Mouse (Mus musculus) limb, embryonic 13.5 days (tissue): ENCODE data around the gene Gxylt2. TPM values are rescaled to one million over a fixed set of nuclear protein-coding genes. Genes with fewer than 3 reads are reported as not detected.
A peak's percentile ranks its signal among the peaks of the same experiment; 100 is the strongest.

ENCODE experiments used
- ATAC-seq: fragments of 200-750 bp; cut with Nextera tagmentation; 2 replicates; pipeline ENCODE4 v1.8.0; 2017; ENCODE audit warnings: low read depth, moderate number of reproducible peaks, moderate TSS enrichment; ENCODE audit not compliant: low FRiP score
- H3K27ac ChIP-seq: fragments of 300-500 bp; sonication (generic); 2 replicates; pipeline ENCODE4 v1.5.1; 2015; ENCODE audit warnings: inconsistent platforms, mild to moderate bottlenecking, moderate library complexity
- H3K27me3 ChIP-seq: fragments of 300-500 bp; sonication (generic); 2 replicates; pipeline ENCODE4 v1.6.1; 2015; ENCODE audit warnings: mild to moderate bottlenecking, inconsistent platforms
- H3K36me3 ChIP-seq: fragments of 300-500 bp; sonication (generic); 2 replicates; pipeline ENCODE4 v1.6.1; 2015; ENCODE audit warnings: inconsistent platforms, mild to moderate bottlenecking, moderate library complexity
- H3K4me1 ChIP-seq: fragments of 300-500 bp; sonication (generic); 2 replicates; pipeline ENCODE4 v1.6.1; 2015; ENCODE audit warnings: inconsistent platforms
- H3K4me2 ChIP-seq: fragments of 300-500 bp; sonication (generic); replicated peaks from 2 replicates; pipeline ENCODE4 v1.6.1; 2015; ENCODE audit warnings: inconsistent platforms, mild to moderate bottlenecking, moderate library complexity
- H3K4me3 ChIP-seq: fragments of 300-500 bp; sonication (generic); 2 replicates; pipeline ENCODE4 v1.5.1; 2015; ENCODE audit warnings: moderate library complexity, mild to moderate bottlenecking, inconsistent platforms
- H3K9ac ChIP-seq: fragments of 300-500 bp; sonication (generic); 2 replicates; pipeline ENCODE4 v1.6.1; 2015; ENCODE audit warnings: mild to moderate bottlenecking, inconsistent platforms
- H3K9me3 ChIP-seq: fragments of 300-500 bp; sonication (generic); 2 replicates; pipeline ENCODE4 v1.6.1; 2016; ENCODE audit warnings: inconsistent platforms
- WGBS: fragments of 180-500 bp; shearing (Covaris S2); methylation state at CpG from one replicate; pipeline ENCODE4 v1.1.7; 2015; 5-methylcytosine and 5-hydroxymethylcytosine counted together
- polyA plus RNA-seq: library from polyadenylated mRNA; unstranded; fragments of >200 nt; fragmentation: Nextera tagmentation; extraction: Ambion mirVana; gene quantifications from 2 replicates; pipeline ENCODE4 v1.2.1, GENCODE M21; 2015

Gene Gxylt2
- polyA plus RNA-seq, 1 experiment from 2014 or later, result 23.5 TPM

DNA sequence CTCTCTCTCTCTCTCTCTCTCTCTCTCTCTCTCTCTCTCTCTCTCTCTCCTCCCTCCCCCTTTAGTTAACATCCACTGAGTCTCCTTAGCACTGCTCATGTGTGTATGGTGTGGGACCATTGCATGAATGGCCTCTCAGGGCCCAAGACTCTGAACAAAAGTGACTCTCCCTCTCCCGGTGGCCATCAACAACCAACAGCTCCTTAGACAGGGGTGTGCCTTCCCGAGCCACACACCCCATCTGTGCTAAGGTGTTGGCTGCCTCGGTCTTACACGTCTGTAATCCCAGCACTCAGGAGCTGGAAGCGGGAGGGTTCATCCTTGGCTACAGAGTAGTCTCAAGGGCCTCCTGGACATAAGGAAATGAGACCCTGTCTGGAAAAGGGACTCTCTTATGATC lies 4.5 kb upstream of the Gxylt2 start:
- no peak for ATAC-seq
- no peak overlapping the region for H3K9ac ChIP-seq
- H3K4me2 ChIP-seq, result no peak overlapping the region
- H3K36me3 ChIP-seq, result no peaks in the 10 kb centered on the region
- 72% methylated on average over 5 of the region's 5 CpGs for WGBS
- H3K27me3 ChIP-seq, result no peaks in the 10 kb centered on the region; the same call in 1 of the 2 replicates
- no peak overlapping the region for H3K4me3 ChIP-seq
- H3K9me3 ChIP-seq, result no peaks in the 10 kb centered on the region
- peaks cover 7% of the 10 kb centered on the region for H3K4me1 ChIP-seq
- no peak overlapping the region for H3K27ac ChIP-seq

DNA sequence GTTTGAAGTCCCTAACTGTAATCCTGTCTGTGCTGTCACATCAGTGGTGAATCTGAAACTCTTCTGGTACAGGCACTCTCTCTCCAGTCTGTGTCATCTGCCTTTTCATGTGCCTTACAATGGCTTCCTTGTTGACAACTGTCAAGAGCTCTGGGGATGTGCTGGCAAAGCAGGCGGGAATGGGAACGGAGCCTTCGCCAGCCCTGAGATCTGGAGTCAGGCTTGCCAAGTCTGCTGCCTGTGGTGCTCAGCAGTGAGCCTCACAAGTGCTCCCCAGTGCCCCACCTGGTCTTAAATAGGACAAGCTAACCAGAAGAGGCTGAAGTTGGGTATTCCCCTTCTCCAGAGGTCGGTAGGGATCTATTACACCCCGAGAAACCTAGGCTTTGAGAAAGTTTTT lies 3.8 kb upstream of the Gxylt2 start:
- no peak for ATAC-seq
- WGBS, result 78% methylated on average over 5 of the region's 5 CpGs

DNA sequence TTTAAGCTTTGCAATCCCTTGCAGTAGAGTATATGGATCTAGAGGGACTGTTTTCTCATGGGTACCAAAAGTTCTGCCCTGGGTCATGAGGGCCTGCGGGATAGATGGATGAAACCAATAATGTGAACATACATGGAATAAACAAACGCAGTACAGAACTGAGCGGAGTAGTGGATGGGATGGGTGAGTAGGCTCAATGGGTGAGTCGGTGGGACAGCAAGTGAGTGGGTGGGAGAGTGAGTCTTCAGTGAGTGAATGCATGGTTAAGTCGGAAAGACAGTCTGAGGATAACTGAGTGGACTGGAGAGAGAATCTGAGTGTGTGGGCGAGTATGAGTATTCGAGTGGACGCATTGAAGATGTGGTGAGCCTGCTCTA lies 349 bp upstream of the Gxylt2 start:
- H3K4me3 ChIP-seq, result peak overlapping the region; percentile 89
- ATAC-seq, result no peak
- H3K9me3 ChIP-seq, result no peaks in the 10 kb centered on the region
- WGBS, result 30% methylated on average over 8 of the region's 8 CpGs
- H3K36me3 ChIP-seq, result no peaks in the 10 kb centered on the region
- H3K4me2 ChIP-seq, result peak overlapping the region; percentile 78
- peak overlapping the region; percentile 95 for H3K9ac ChIP-seq
- H3K27ac ChIP-seq, result no peak overlapping the region; the same call in 1 of the 2 replicates
- H3K4me1 ChIP-seq, result peaks cover 46% of the 10 kb centered on the region
- H3K27me3 ChIP-seq, result no peaks in the 10 kb centered on the region; the same call in 1 of the 2 replicates

More for the DNA sequence above, 3.8 kb upstream of the Gxylt2 start:
- Histone ChIP-seq H3K4me3 (no peak overlapping the region), H3K9ac (no peak overlapping the region), H3K36me3 (no peaks in the 10 kb centered on the region), H3K27me3 (no peaks in the 10 kb centered on the region; the same call in 1 of the 2 replicates), H3K4me2 (no peak overlapping the region), H3K9me3 (no peaks in the 10 kb centered on the region), H3K27ac (no peak overlapping the region), H3K4me1 (peaks cover 14% of the 10 kb centered on the region)

DNA sequence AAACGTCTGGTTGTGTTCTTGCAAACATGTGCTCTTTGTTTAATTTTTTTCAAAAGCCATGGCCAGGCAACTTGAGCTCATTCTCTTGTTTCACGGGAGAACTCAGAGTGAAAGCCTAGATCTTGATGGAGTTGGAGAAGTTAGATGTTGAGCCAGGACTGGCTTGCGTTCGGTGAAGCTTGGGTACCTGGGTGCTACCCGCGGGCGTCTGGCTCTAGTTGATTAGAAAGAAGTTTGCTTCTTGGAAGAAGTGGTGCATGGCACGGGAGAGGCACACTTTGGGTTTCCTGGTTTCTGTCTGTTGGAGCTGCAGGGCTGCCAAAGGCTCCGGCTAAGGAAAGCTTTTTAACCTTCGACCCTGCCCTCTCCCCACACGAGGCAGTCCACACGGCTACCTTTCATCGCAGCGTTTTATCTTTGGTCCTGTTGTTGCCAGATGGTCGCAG lies 855 bp downstream of the Gxylt2 start:
- Histone ChIP-seq H3K4me3 (peak overlapping the region; percentile 89), H3K9me3 (no peaks in the 10 kb centered on the region), H3K4me1 (peaks cover 52% of the 10 kb centered on the region), H3K36me3 (no peaks in the 10 kb centered on the region), H3K27me3 (no peaks in the 10 kb centered on the region; the same call in 1 of the 2 replicates), H3K9ac (peak overlapping the region; percentile 95), H3K4me2 (peak overlapping the region; percentile 78), H3K27ac (peak overlapping the region; percentile 94)
- ATAC-seq, result no peak
- whole genome bisulfite sequencing, result 1% methylated on average over 15 of the region's 15 CpGs

DNA sequence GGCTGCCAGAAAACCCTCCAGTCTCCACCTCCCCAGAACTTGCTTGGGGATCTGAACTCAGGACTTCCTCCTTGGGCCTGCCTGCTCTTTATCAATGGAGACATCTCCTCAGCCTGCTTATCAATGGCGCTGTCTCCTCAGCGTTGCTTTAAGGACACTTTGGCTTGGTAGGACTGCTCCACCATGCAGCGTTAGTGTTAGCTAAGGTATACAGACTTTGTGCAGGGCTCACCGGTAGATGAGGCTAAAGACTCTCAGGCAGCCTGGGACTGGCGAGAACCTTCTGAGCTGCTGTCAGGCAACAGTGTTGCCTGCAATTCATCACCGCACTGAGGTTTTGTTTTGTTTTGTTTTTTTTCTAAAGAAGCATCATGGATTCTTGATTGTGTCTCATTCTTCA lies 2.3 kb downstream of the Gxylt2 start:
- peak overlapping the region; percentile 78 for H3K4me2 ChIP-seq
- 78% methylated on average over 6 of the region's 6 CpGs for WGBS
- no peaks in the 10 kb centered on the region; the same call in 1 of the 2 replicates for H3K27me3 ChIP-seq
- H3K4me1 ChIP-seq, result peaks cover 52% of the 10 kb centered on the region
- H3K9me3 ChIP-seq, result no peaks in the 10 kb centered on the region
- H3K9ac ChIP-seq, result no peak overlapping the region
- H3K27ac ChIP-seq, result peak overlapping the region; percentile 89; the same call in 1 of the 2 replicates
- no peak for ATAC-seq
- H3K4me3 ChIP-seq, result peak overlapping the region; percentile 20
- no peaks in the 10 kb centered on the region for H3K36me3 ChIP-seq

DNA sequence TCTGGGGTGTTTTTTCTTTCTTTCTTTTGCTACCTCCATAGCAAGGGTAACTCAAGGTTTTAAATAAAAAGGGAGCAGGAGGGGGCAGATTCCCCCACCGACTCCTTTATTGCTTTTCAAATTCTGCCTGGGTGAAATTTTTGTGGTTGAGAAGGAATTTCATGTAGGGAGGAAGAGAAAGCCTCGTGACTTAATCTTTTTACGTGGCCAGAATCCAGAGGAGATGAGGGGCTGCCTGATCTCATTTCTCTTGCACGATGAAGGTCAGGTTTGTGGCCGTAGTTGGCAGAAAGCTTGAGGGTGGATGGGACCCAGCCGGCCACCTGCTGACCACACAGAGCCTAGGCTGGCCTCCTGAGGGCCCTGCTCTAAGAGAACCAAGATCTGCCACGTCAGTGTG lies 3.0 kb downstream of the Gxylt2 start:
- 0 out of 2 replicates have a peak overlapping the region, but pooled peaks have one; percentile 31 for H3K9ac ChIP-seq
- ATAC-seq, result no peak; the same call in 1 of the 2 replicates
- 18% methylated on average over 7 of the region's 7 CpGs for WGBS
- H3K4me3 ChIP-seq, result peak overlapping the region; percentile 21
- no peaks in the 10 kb centered on the region; the same call in 1 of the 2 replicates for H3K27me3 ChIP-seq
- H3K36me3 ChIP-seq, result no peaks in the 10 kb centered on the region
- H3K4me2 ChIP-seq, result peak overlapping the region; percentile 78
- peak overlapping the region; percentile 89 for H3K27ac ChIP-seq
- no peaks in the 10 kb centered on the region for H3K9me3 ChIP-seq
- H3K4me1 ChIP-seq, result peaks cover 52% of the 10 kb centered on the region

DNA sequence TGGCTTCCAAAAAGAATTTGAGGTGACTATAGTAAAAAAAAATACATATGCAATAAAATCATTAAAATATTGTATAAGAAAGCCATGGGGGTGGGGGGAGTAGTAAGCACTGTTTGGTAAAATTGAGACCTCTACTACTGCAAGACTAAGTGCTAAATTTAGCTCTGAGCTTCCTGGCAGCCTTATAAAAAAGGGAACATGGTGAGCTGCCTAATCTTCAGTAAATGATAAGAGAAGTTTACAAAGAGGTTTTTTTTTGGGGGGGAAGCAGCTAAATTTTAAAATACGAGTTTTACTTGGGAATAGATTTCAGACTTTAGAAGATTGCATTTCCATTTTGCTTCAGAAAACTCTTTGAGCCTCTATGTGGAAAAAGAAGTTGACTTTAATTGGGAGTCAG lies 3.7 kb downstream of the Gxylt2 start:
- Histone ChIP-seq H3K27me3 (no peaks in the 10 kb centered on the region; the same call in 1 of the 2 replicates), H3K4me1 (peaks cover 52% of the 10 kb centered on the region), H3K4me3 (no peak overlapping the region), H3K9ac (no peak overlapping the region), H3K9me3 (no peaks in the 10 kb centered on the region), H3K4me2 (peak overlapping the region; percentile 78), H3K36me3 (no peaks in the 10 kb centered on the region), H3K27ac (peak overlapping the region; percentile 89; the same call in 1 of the 2 replicates)
- no peak for ATAC-seq
- 76% methylated on average over 1 of the region's 1 CpGs for WGBS

DNA sequence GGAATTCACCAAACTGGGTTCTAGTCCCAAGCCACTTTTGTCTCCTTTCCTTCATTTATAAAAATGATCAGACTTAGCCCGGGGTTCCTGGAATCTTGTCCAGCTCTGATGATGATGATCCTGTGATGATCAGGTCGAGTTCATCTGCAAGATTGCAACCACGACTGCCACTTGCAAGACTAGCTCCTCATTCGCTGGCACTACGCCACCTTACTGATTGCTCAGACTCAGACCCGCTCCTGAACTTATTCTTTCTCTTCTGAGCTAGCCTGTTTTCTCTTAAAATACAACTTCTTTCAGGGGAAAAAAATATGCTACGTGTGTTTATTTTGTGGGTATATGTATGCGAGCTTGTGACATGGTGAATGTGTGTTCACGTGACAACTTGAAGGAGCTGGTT lies 4.5 kb downstream of the Gxylt2 start:
- WGBS, result 80% methylated on average over 9 of the region's 9 CpGs
- H3K27ac ChIP-seq, result no peak overlapping the region
- no peaks in the 10 kb centered on the region for H3K27me3 ChIP-seq
- no peak overlapping the region for H3K9ac ChIP-seq
- no peaks in the 10 kb centered on the region for H3K9me3 ChIP-seq
- no peak overlapping the region for H3K4me2 ChIP-seq
- ATAC-seq, result no peak
- peaks cover 48% of the 10 kb centered on the region for H3K4me1 ChIP-seq
- no peaks in the 10 kb centered on the region for H3K36me3 ChIP-seq
- H3K4me3 ChIP-seq, result no peak overlapping the region

DNA sequence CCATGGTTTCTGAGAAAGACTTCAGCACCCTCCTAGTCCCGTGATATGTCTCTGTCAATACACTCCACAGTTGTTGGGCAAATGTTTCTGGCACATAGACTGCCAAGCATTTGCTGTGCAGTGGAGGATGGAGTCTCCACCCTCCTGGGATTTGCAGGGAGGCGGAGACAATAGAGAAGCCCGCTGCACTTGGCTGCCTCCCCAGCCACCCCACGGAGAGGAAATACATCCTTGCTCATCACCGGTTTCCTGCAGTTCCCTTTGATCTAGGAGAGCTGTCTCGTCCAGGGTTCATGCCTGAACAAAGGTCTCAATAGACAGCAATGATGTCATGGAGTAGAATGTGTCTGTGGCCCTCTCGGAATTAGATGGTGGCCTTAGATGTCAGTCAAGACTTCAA lies 4.9 kb downstream of the Gxylt2 start:
- H3K27me3 ChIP-seq, result no peaks in the 10 kb centered on the region
- no peaks in the 10 kb centered on the region for H3K9me3 ChIP-seq
- 35% methylated on average over 7 of the region's 7 CpGs for WGBS
- no peak overlapping the region for H3K4me3 ChIP-seq
- H3K4me1 ChIP-seq, result peaks cover 45% of the 10 kb centered on the region
- no peak overlapping the region for H3K27ac ChIP-seq
- no peak for ATAC-seq
- no peak overlapping the region for H3K9ac ChIP-seq
- H3K4me2 ChIP-seq, result peak overlapping the region; percentile 21; the same call in 1 of the 2 replicates
- no peaks in the 10 kb centered on the region for H3K36me3 ChIP-seq

DNA sequence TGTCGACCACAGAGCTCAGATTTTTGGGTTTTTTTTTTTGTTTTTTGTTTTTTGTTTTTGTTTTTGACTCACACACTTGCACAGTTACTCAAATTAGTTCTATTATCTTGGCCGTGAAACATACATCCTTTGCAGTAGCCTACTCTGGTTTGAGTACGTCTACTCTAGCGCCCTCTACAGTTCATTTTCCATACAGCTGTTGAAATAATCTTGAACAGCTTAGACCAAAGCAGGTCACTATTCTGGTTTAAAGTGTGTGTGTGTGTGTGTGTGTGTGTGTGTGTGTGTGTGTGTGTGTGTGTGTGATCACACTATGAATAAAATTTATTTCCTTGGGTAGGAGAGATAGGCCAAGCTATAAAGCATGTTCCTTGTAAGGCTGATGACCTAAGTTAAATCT lies 5.6 kb downstream of the Gxylt2 start:
- Histone ChIP-seq H3K27ac (no peak overlapping the region), H3K4me3 (no peak overlapping the region)
- ATAC-seq, result no peak

DNA sequence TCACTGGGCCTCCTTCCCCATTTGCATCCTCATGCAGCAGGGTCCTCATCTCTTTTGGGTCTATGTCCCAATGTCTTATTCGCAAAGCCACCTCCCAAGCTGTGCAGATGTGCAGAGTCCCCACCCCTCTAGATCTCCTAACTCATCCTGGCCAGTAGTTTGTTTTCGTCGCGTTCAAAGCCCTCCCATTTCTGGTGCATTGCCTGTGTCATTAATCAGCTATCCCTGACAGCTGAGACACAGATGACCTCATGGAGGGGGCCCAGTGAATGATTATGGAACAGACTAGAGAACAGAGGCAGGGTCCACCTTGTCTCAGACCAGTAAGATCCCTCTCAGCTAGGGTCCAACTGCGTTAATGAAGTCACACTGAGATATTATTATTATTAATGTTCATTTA lies 6.3 kb downstream of the Gxylt2 start:
- Histone ChIP-seq H3K9ac (no peak overlapping the region), H3K36me3 (no peaks in the 10 kb centered on the region), H3K27ac (no peak overlapping the region), H3K4me1 (peaks cover 37% of the 10 kb centered on the region), H3K27me3 (no peaks in the 10 kb centered on the region), H3K4me2 (no peak overlapping the region), H3K4me3 (no peak overlapping the region), H3K9me3 (no peaks in the 10 kb centered on the region)
- WGBS, result 85% methylated on average over 5 of the region's 5 CpGs
- no peak for ATAC-seq

More for the DNA sequence above, 5.6 kb downstream of the Gxylt2 start:
- peaks cover 44% of the 10 kb centered on the region for H3K4me1 ChIP-seq
- no peaks in the 10 kb centered on the region for H3K27me3 ChIP-seq
- 45% methylated on average over 4 of the region's 4 CpGs for whole genome bisulfite sequencing
- H3K4me2 ChIP-seq, result no peak overlapping the region
- H3K9me3 ChIP-seq, result no peaks in the 10 kb centered on the region
- H3K9ac ChIP-seq, result no peak overlapping the region
- no peaks in the 10 kb centered on the region for H3K36me3 ChIP-seq

DNA sequence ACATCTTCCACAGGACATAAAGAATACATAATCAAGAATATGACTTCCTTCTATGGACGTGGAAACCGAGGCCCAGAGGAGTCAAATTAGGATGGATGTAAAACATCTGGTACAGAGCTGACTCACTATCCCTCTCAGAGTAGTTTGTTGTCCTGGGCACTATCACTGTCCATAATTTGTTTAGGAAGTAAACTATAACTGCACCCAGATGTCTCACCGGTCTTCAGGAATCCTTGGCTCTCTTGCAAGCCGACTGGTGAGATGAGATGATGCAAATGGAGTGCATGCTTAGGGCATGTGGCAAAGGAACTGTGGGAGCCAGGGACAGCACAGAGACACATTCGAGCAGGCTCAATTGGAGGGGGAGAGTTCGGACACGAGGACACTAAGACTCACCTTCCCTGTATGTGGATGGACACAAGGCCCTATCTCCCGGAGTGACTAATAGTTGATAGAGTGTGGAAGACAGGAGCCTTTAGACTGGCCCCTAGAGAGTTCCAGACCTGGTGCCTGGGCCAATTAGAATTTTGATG lies 10.8 kb downstream of the Gxylt2 start:
- ATAC-seq, result no peak
- Histone ChIP-seq H3K36me3 (peaks cover 5% of the 10 kb centered on the region; the same call in 1 of the 2 replicates), H3K4me2 (no peak overlapping the region), H3K4me3 (no peak overlapping the region), H3K27me3 (no peaks in the 10 kb centered on the region), H3K27ac (no peak overlapping the region), H3K9me3 (no peaks in the 10 kb centered on the region), H3K4me1 (peaks cover 5% of the 10 kb centered on the region; the same call in 1 of the 2 replicates), H3K9ac (no peak overlapping the region)
- WGBS, result 67% methylated on average over 8 of the region's 8 CpGs

DNA sequence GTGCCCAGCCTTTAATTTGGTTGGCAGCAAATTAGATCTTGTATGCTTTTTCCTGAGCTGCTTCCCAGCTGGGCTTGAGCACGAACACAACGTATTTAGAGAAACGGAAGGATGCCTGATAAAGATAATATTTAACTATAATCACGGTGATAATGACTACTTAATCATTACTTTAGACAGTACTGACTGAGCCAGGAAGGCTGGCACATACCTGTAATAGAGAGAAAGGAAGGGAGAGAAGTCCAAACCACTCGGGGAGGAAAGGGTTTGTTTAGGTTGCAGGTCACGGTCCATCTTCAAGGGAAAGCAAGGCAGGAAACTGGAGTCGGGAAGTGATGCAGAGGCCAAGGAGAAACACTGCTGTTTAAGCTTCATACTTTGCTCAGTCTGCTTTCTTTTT lies 11.6 kb downstream of the Gxylt2 start:
- Histone ChIP-seq H3K4me1 (peaks cover 9% of the 10 kb centered on the region), H3K4me2 (no peak overlapping the region), H3K9me3 (no peaks in the 10 kb centered on the region), H3K9ac (no peak overlapping the region), H3K4me3 (no peak overlapping the region), H3K27me3 (no peaks in the 10 kb centered on the region), H3K27ac (no peak overlapping the region), H3K36me3 (peaks cover 5% of the 10 kb centered on the region; the same call in 1 of the 2 replicates)
- no peak for ATAC-seq
- WGBS, result 81% methylated on average over 7 of the region's 7 CpGs
